Mouse (Mus musculus) ES-E14 (cell line): ENCODE results near the gene Atp6v0e2. TPM values are rescaled to one million over a fixed set of nuclear protein-coding genes. Genes with fewer than 3 reads are reported as not detected.
A peak's percentile ranks its signal among the peaks of the same experiment; 100 is the strongest.

Experiments
- DNase-seq: peaks from one replicate; pipeline ENCODE4 v3.0.0-alpha.2; 2013; ENCODE audit warnings: low read depth, low spot score
- H3K27ac ChIP-seq: 2 replicates; pipeline ENCODE4 v1.5.1; 2012; ENCODE audit warnings: low read depth, mild to moderate bottlenecking, low read length, moderate library complexity, mixed read lengths; ENCODE audit not compliant: poor library complexity, insufficient read depth, severe bottlenecking
- H3K36me3 ChIP-seq: 2 replicates; pipeline ENCODE4 v1.6.1; 2012; ENCODE audit warnings: mild to moderate bottlenecking, low read length, moderate library complexity, mixed read lengths; ENCODE audit not compliant: control insufficient read depth, poor library complexity, insufficient read depth, severe bottlenecking
- H3K4me1 ChIP-seq, 2 experiments: fragments of 150-350 bp in 1 of 2; sonication (generic) in 1 of 2; 2 replicates each; pipeline ENCODE4 v1.6.1; 2012; ENCODE audit warnings: low read length in 2 of 2, mild to moderate bottlenecking in 1 of 2, mixed read lengths in 1 of 2; ENCODE audit not compliant: control insufficient read depth in 2 of 2, insufficient read depth in 2 of 2, poor library complexity in 1 of 2
- H3K4me3 ChIP-seq, 2 experiments: fragments of 150-350 bp in 1 of 2; sonication (generic) in 1 of 2; 2 replicates each; pipeline ENCODE4 v1.5.1; 2012; ENCODE audit warnings: low read length in 2 of 2, low read depth in 1 of 2, mild to moderate bottlenecking in 1 of 2, mixed read lengths in 1 of 2; ENCODE audit not compliant: insufficient read depth in 1 of 2, poor library complexity in 1 of 2, severe bottlenecking in 1 of 2
- H3K9ac ChIP-seq: 2 replicates; pipeline ENCODE4 v1.6.1; 2012; ENCODE audit warnings: low read depth, mild to moderate bottlenecking, low read length, mixed read lengths; ENCODE audit not compliant: poor library complexity, insufficient read depth, severe bottlenecking
- H3K9me3 ChIP-seq: fragments of 150-350 bp; sonication (generic); 2 replicates; pipeline ENCODE4 v1.6.1; 2012; ENCODE audit warnings: low read depth, mild to moderate bottlenecking, low read length; ENCODE audit not compliant: control insufficient read depth, insufficient read depth
- CHD2 ChIP-seq: IDR thresholded peaks from 2 replicates; pipeline ENCODE4 v1.6.1; 2014; ENCODE audit warnings: mild to moderate bottlenecking, low read depth, low read length, inconsistent platforms
- HCFC1 ChIP-seq: IDR thresholded peaks from 2 replicates; pipeline ENCODE4 v1.6.1; 2012; ENCODE audit warnings: low read length, inconsistent platforms, borderline replicate concordance; ENCODE audit not compliant: insufficient read depth
- MAFK ChIP-seq: IDR thresholded peaks from 2 replicates; pipeline ENCODE4 v1.6.1; 2014; ENCODE audit warnings: mild to moderate bottlenecking, low read depth, low read length, inconsistent platforms; ENCODE audit not compliant: insufficient read depth
- ZC3H11A ChIP-seq: IDR thresholded peaks from 2 replicates; pipeline ENCODE4 v1.6.1; 2012; ENCODE audit warnings: low read depth, mild to moderate bottlenecking, inconsistent platforms, low read length, borderline replicate concordance
- ZNF384 ChIP-seq: IDR thresholded peaks from 2 replicates; pipeline ENCODE4 v1.6.1; 2012; ENCODE audit warnings: low read depth, low read length, inconsistent platforms
- in situ Hi-C, 2 experiments: fragments of 600-800 bp; cut with MboI; formaldehyde crosslinking; loops; one replicate each; pipeline ENCODE4 v1.15.1; 2025; ENCODE audit warnings: low sequenced_read_pairs in 2 of 2, inconsistent platforms in 1 of 2; ENCODE audit not compliant: unreplicated experiment in 2 of 2
- total RNA-seq: library from RNA; depleted of rRNA; stranded (reverse); fragments of 300-350 nt; gene quantifications from 2 replicates; pipeline ENCODE4 v1.2.3, GENCODE M21; 2012

Atp6v0e2 gene
- total RNA-seq, 1 experiment, result 15.9 TPM

DNA sequence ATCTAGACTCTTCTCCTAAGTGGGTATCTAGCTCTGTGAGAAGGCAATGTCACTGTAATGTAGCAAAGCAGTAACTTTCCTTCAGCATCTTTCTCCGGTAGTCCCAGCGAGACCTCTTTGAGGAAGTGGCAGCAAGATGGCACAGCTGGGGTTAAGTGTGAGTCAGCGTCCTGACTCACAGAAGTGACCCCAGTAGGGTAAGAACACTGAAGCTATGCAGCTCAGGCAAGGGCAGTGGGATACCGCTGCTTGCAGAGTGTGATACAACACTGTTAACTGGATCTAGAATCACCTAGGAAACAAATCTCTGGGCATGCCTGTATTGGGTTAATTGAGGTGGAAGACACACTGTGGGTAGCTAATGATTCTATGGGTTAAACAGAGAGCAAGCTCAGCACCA, 1.3 kb upstream of the Atp6v0e2 start:
- no peak overlapping the region for H3K4me3 ChIP-seq
- H3K9me3 ChIP-seq, result no peaks in the 10 kb centered on the region
- H3K27ac ChIP-seq, result no peak overlapping the region
- DNase-seq, result no peak
- no peak for TF ChIP-seq CHD2
- no peak for TF ChIP-seq HCFC1
- no peak for TF ChIP-seq ZC3H11A
- H3K4me1 ChIP-seq, result peaks cover 0 to 3% of the 10 kb centered on the region in 2 experiments; a peak in 2 of 4 replicates
- 0 out of 2 replicates have a peak, but pooled peaks cover 2% of the 10 kb centered on the region for H3K36me3 ChIP-seq
- in situ Hi-C loops, result no loop called here
- no peak overlapping the region for H3K9ac ChIP-seq

GRCm38 (mm10) chr6:48538841-48539737, 1.7 kb downstream of the Atp6v0e2 start:
- Histone ChIP-seq H3K36me3 (no peaks in the 10 kb centered on the region), H3K27ac (no peak overlapping the region), H3K4me1 (peaks cover 0 to 6% of the 10 kb centered on the region in 2 experiments; a peak in 2 of 4 replicates), H3K4me3 (no peak overlapping the region), H3K9me3 (no peaks in the 10 kb centered on the region), H3K9ac (no peak overlapping the region)
- TF ChIP-seq ZNF384 (peak; percentile 95), CHD2 (no peak), MAFK (no peak), ZC3H11A (0 out of 2 replicates have a peak, but pooled peaks have one; percentile 3)
- in situ Hi-C loops, result no loop called here
- DNase-seq, result peak; percentile 69

DNA sequence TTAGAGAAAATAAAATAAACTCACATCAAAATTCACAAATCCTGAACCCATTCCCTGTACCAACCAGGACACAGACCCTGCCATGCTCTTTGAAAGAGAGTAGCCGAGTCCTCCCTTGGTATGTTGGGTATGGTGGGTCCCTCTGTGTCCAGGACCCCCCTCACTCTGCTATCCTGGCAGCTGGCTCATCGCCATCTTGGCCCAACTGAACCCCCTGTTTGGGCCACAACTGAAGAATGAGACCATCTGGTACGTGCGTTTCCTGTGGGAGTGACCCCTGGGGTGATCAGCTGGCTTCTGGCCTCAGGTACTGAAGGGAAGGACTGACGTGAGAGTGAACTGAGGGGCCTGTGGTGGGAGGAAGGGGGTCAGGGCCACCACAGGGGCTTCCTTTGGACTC, 2.4 kb downstream of the Atp6v0e2 start:
- no peak for DNase-seq
- peaks cover 0 to 6% of the 10 kb centered on the region in 2 experiments; a peak in 2 of 4 replicates for H3K4me1 ChIP-seq

DNA sequence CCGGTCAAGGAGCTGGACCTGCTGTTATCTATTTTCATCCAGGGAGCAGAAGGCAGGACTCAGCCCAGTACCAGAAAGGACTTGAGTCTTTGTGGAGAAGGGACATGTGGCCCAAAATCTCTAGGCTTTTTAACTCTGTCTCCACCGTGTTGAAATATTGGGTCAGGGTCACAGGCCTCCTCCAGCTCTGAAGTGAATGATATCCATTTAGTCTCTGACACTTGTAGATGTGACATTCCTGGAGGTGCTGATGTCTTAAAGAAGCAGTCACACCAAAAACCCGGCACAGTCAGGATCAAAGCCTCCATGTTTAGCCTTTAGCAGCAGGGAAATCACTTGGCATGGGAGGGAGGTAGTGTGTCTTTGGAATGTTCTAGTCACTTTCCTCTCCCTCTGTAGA, 3.3 kb downstream of the Atp6v0e2 start:
- H3K9me3 ChIP-seq, result no peaks in the 10 kb centered on the region
- H3K36me3 ChIP-seq, result no peaks in the 10 kb centered on the region
- no peak overlapping the region for H3K9ac ChIP-seq
- no peak for DNase-seq
- no peak overlapping the region for H3K4me3 ChIP-seq
- H3K4me1 ChIP-seq, result peaks cover 0 to 6% of the 10 kb centered on the region in 2 experiments; a peak in 2 of 4 replicates
- H3K27ac ChIP-seq, result no peak overlapping the region
- no peak for TF ChIP-seq MAFK
- TF ChIP-seq ZNF384, result no peak
- TF ChIP-seq HCFC1, result no peak
- TF ChIP-seq ZC3H11A, result no peak
- no peak for TF ChIP-seq CHD2
- in situ Hi-C loops, result no loop called here

More for the DNA sequence above, 2.4 kb downstream of the Atp6v0e2 start:
- Histone ChIP-seq H3K36me3 (no peaks in the 10 kb centered on the region), H3K9me3 (no peaks in the 10 kb centered on the region), H3K4me3 (no peak overlapping the region), H3K27ac (no peak overlapping the region), H3K9ac (no peak overlapping the region)
- in situ Hi-C loops, result no loop called here
- TF ChIP-seq CHD2 (no peak), ZC3H11A (no peak), HCFC1 (no peak)
